Mouse (Mus musculus) brain, adult 2 months (tissue): ENCODE measurements around the gene Nrm.

Experiments
- DNase-seq: peaks from one replicate; pipeline ENCODE4 v3.0.0; 2011; ENCODE audit warnings: low read depth, low spot score

Gene Nrm

DNA sequence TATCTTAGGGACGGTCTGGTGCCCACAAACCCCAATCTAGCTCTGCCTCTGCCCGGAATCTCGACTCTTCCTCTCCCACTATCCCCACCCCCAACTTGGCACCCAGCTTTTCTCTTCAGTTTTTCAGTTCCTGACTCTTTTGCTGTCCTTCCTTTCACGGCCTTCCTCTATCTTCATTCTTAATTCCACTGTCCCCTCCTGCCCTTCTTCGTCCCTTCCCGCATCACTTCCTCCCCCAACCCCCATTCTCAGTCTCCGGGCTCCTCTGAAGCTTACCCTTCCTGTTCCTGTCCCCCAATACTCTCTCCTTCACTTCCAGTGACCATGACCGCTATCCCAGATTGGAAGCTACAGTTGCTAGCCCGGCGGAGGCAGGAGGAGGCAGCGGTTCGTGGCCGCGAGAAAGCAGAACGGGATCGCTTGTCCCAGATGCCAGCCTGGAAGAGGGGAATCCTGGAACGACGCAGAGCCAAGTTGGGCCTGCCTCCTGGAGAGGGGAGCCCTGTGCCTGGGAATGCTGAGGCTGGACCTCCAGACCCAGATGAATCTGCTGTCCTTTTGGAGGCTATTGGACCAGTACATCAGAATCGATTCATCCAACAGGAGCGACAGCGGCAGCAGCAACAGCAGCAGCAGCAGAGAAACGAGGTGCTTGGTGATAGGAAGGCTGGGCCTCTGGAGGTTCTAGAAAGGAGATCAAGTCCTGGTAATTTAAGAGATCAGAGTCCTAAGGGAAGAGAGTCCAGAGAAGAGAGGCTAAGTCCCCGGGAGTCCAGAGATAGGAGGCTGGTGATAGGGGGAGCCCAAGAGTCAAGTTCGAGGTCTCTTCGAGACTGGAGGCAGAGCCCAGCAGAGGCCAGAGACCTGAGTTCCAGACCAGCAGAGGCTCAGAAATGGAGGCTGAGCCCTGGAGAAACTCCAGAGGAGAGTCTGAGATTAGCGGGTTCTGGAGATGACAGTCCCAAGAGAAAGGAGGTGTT lies 6.1 kb downstream of the Nrm start:
- DNase-seq: peak; percentile 24

DNA sequence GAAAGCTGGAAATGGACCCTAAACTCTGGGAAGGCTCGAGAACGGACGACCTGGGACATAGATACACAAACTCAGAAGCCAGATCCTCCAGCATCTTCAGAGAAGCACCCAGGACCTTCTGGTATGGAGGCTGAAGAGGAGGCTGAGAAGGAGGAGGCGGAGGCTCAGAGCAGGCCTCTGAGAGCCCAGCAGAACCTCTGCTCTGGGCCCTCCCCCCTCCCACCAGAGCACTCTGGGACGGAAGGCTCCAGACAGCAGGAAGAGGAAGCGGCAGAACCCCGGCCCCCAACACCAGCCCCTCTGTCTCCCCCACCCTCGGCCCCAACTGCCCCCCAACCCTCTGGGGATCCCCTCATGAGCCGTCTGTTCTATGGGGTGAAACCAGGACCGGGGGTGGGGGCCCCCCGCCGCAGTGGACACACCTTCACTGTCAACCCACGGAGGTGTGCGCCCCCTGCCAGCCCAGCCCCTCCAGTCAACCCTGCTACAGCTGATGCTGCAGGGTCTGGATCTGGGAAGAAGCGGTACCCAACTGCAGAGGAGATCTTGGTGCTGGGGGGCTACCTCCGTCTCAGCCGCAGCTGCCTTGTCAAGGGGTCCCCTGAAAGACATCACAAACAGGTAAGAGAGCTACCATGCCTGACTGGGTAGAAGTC lies 7.2 kb downstream of the Nrm start:
- DNase-seq: peak; percentile 26

DNA sequence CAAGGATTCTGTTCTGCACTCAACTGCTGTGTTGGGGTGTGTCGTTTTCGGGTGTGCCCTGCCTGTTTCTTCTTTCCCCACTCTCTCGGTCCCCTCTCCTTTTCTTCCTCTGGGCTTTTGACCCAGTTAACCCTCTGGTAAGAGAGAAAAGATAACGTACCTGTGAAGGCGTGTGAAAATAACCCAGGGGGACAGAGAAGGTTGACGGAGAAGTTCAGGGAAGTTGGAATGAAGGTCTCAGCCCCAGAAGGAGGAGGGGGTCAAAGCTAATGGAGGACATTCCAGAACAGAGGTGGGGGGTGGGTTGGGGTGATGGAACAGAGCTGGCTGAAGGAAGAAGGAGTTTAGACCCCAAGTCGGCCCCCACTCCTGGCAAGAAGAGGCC lies 7.8 kb downstream of the Nrm start:
- DNase-seq: no peak

DNA sequence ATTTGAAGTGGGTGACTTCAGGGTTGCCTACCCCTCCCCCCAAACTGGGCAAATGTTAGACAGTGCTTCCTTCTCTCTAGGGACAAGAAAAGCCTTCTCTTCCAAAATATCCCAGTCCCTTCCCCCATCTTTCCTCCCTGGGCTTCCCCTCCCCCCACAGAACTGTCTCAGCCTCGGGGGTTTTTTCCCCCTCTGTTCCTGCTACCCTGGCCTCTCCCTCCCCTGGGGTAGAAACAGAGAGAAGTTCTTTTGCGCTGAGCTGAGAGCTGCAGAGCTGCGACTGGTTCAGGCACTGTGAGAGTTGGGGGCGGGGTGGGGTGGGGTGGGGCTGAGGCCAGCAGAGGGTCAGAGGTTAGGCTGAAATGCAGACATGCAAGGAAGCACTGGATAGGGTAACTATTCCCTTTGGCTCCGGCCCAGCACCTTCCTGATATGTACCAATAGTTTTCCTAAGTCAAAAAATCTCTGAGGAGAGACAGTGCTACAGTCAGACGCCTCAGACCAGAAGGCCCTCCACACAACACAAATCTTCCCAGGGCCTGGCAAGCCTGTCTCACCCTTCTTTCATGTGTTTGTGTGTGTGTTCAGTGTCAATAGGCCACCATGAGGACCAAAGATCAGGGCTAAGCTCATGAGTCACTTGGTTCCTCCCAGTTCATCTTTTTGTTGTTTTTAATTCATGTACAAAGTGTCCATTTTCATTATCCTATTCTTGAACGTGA lies 8.4 kb downstream of the Nrm start:
- no peak for DNase-seq

DNA sequence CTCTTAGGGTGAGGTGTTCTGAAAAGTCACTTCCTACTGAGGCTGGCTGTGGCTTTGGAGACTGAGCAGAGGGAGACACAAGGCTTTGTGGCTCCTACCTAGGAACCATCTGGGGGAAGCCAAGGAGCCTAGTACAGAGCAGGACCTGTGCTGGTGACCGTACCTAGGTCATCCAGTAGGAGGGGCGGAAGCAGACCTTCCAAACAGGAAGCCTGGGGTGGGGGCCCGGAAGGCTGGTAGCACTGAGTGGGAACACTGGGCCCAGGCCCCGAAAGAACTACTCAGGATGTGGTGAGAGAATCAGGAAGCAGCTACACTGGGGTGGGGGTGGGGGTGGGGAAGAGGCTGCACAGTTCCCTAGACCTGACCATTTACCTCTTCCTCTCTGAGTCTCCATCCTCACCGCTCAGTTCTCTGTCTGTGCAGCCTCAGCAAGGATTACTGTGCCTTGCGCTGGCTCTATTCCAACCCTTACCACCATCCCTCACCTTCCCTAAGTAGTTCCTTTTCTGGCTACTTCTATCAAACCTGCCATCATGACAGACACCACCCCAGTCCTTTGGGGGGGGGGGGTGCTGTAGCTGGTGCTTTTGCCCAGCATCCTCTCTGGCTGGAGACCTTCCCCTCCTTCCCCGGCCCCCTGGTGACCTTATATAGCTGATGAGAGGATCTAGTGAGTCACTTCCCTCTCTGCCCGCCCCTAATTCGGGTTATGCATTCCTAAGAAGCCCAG lies 9.2 kb downstream of the Nrm start:
- peak; percentile 51 for DNase-seq

DNA sequence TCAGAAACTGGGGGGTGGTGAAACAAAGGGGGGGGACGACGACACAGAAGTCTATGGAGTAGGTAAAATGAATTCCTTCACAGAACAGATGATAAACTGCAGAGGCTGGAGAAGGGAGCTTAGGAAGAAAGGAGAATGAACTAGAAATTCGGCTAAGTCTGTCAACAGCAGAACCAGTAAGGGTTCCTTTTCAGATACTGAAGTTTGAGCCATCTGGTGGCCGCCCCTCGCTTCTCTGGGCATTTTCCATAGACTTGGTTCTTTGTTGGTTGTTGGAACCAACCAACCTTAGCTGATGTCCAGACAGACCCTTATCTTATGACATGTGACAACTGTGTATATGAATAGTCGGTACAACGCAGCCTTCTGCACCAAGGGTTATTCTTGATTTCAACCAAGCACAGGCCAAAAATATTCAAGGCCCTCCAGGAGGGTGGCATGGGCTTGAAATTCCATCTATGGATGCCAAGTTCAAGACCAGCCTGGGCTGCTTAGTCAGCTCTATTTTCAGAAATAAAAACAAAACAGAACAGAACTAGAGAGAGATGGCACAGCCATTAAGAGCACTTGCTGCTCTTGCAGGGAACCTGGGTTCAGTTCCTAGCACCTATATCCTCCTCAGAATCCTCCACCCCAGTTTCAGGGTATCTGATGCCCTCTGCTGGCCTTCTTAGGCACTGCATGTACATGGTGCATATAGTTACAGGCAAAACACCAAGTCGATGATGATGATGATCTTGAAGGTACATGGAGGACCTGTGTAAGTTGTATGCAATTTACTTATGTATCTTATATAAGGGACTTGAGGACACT lies 10.0 kb downstream of the Nrm start:
- no peak for DNase-seq

DNA sequence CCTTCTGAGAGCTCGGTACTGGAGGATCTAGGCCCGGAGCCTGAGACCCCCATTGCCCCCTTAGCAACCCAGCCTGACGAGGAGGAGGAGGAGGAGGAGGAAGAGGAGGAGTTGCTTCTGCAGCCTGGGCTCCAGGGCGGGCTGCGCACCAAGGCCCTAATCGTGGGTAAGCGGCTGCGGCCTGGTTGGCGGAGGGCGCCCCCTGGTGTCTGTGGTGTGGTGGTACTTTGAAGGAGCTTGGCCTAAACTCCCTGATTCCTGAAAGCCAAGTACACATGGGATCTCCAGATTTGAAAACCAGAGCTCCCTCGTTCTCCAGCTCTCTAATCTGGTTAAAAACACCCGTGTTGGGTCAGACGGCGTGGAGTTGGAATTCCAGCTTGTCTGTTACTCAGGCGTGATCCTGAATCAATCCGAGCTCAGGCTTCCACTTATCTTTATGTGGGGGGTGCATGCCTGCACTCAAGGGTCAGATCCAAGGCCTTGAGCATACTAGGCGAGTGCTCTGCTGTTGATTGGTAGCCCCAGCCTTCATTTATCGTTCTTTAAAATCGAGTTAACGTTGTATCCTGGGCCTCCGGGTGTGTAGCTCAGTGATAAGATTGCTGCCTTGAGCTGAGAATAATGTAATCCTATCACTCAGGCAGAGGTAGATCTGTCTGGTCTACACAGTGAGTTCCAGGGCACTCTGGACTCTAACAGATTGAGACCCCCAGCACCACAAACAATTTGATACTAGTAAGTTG lies 12.8 kb downstream of the Nrm start:
- DNase-seq: peak; percentile 92

DNA sequence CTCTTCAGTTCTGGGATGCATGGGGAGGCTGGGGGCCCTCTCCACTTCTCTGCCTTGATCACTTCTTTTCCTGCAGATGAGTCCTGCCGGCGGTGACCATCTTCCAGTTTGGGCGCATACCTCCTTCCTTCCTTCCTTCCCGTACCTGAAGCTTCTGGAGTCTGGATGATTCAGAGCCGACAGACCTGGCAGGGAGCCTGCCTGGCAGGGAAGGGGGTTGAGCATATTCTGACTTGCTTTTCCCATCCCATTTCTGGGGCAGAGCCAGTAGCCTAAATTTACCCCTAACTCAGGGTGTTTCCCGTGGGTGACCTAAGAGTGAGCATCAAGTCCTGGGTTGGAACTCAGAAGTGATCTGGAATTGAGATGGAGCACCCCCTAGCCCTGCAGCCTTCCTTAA lies 13.6 kb downstream of the Nrm start:
- DNase-seq: peak; percentile 82

DNA sequence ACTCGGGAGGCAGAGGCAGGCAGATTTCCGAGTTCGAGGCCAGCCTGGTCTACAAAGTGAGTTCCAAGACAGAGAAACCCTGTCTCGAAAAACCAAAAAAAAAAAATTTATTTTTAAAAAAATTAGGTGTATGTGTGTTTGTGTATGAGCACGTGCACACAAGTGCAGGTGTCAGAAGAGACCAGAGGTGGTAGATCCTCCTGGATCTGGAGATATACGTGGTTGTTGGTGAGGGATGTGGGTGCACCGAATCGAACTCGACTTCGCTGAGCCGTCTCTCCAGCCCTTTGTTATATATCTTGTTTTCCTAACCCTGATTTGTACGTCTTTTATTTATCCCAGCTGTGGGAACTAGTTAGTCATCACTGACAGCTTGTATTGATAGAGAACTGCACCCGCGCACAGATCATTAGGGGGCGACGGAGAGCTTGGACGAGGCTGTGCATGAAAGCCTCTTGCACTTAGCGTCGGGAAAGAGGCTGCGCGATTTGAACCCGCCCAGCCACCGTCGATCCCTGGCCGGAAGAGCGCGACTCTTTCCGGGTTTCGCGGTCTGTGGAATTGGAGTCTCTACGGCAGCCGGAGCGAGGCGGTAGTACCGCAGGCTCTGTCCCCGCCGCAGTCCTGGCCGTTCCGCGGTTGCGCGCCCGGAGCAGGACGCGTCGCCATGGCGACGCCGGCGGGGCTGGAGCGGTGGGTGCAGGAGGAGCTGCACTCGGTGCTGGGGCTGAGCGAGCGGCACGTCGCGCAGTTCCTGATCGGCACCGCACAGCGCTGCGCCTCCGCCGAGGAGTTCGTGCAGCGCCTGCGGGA lies 18.3 kb downstream of the Nrm start, which contains the start of gene Dhx16:
TSS of gene Dhx16 (plus strand) at position 575 of the 813 bp plus-strand sequence.
- DNase-seq: peak; percentile 99

DNA sequence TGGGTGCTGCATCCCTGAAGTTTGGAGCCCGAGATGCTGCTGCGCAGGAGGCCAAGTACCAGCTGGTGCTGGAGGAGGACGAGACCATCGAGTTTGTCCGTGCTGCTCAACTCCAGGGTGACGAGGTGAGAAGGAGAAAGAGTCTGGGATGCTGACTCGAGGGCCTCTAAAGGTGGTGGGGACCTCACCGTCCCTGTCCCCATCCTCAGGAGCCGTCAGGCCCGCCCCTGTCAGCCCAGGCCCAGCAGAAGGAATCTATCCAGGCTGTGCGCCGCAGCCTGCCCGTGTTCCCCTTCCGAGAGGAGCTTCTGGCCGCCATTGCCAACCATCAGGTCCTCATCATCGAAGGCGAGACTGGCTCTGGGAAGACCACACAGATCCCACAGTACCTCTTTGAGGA lies 21.8 kb downstream of the Nrm start:
- DNase-seq: no peak

DNA sequence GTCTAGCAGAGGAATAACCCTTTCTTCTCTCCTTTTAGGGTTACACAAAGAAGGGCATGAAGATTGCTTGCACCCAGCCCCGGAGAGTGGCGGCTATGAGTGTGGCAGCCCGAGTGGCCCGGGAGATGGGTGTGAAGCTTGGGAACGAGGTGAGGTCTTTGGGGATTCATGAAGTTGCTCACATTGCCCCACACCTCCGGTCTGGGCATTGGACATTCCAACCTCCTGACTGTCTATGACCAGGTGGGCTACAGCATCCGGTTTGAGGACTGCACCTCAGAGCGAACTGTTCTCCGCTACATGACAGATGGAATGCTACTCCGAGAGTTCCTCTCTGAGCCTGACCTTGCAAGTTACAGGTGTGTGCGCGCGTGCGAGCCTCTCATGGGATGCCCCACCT lies 22.7 kb downstream of the Nrm start:
- no peak for DNase-seq

DNA sequence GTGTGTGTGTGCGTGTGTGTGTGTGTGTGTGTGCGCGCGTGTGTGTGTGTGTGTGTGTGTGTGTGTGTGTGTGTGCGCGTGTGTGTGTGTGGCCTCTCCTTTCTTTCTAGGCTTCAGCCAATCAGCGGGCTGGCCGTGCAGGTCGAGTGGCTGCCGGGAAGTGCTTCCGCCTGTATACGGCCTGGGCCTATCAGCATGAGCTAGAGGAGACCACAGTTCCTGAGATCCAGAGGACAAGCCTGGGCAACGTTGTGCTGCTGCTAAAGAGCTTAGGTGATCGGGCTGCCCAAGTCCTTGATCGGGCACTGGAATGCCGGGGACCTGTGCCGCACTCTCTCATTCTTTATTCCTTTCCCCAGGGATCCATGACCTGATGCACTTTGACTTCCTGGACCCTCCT lies 26.6 kb downstream of the Nrm start:
- no peak for DNase-seq

DNA sequence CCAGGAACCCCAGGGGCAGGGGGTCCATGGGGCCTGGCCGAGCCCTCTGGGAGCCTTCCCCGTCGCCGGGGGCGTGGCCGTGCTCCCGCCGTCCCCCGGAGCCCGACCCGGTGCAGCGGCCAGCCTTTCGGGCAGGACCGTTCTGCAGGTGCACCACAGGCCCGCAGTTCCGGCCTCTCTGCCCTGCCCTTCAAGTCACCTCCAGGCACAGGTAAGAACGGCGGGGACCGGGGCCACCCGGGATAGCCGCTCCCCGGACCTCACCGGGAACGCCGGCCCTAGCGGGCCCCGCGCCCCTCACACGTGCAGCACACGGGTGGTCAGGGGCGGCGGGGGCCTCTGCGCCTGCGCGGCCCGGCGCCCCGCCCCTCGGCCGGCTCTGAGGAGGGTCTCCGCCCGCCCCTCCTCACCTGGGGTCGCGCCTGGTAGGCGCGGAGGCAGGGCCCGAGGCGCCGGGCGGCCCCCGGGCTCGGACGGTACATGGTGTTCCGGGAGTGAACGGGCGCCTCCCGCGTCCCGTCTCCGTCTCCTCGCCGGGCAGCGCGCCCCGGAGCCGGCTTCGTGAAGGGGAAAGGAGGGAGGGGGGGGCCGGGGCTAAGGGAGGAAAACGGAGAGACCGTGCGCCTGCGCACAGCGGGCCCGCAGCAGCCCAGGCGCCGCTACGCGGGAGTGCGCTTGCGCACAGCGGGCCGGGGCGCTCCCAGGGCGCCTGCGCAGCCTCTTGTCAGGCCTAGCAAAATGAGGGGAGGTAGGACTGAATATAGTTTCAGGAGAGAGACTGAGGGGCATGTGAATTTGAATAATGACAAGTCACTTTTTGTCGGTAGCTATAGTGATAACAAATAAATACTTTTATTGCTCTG lies 35.9 kb downstream of the Nrm start, which contains the start of gene 2310061I04Rik:
TSS of gene 2310061I04Rik (minus strand) at position 651 of the 863 bp plus-strand sequence.
- DNase-seq: peak; percentile 96

DNA sequence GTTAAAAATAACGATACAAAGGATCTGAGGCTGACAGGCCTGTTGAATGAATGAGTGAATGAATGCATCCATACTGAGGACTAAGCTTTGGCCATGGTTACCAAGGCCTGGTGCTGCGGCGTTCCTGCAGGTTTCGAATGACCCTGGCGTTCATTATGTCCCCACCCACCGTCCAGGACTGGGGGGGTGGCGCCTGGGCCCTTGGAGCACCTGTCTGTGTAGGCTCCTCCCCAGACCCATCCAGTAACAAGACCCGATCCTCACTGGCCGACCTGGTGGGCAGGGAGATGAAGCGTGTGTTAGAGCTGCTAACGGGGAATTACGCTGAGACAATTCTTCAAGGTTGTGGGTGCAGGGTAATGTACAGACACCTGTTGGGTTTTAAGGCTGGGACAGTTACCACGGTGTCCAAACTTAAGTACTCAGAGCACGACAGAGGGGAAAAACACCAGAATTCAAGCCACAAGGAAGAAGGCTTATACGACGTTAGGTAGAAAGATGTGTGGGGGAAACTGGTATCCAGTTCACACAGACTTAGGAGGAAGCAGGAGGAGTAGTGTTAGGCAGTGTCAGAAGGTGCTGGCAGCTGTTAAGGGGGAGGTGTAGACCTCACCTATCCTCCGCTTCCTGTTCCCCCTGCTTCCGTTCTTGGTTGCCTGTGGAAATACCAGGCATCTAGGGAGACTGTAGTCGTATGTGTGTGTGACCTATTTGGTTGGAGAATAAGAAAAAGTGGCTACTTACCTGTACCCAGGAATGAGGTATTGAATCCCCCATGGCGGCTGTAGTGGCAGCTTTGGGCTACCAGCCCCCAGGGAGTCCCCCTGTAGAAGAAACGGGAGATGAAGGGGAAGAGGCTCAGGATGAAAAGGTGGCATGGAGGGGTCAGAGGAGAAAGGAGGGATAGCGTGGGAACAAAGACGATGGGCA lies 36.8 kb downstream of the Nrm start:
- DNase-seq: peak; percentile 49

DNA sequence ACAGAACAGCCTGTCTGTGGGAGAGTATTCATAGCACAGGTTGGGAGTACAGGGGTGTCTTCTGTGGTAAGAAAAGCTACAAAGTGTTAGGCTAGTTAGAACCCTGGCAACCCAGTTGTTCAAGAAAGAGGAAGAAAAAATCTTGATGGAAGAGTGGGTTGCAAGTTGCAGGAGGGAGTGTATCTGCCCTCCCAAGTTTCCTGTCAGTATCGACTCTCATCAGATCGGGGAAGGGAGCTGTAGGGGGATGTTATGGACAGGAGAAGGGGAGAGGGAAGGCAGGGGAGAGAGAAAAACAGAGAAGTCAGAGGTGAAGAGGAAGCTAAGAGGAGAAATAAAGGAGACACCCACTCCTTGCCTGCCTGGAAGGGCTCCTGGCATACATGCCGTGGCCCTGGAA lies 39.5 kb downstream of the Nrm start:
- peak; percentile 35 for DNase-seq

DNA sequence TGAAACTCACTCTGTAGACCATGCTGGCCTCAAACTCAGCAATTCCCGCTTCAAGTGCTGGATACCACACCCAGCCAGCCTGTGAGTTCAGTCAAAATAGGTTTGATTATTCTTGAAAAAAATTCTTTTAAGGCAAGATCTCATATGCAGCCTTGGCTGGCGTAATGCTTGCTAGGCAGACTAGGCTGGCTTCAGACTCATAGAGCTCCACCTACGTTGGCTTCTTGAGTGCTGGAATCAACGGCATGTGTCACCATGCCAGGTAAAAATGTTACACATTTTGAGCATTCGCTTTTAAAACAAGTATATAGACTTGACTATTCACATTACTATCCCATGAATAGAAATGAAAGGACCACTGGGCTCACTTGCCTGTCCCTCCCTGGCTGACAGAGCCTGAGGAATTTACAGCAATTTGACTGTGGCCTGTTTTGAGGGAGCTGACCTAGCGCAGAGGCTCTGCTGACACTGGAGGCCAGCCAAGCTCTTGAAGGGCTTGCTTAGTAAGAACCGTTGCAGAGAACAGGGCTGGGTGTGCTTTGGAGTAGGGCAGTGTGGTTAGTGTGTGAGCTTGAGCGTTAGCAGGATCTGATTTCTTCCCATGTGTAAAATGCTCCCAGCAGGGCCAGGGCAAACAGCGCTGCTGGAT lies 42.3 kb downstream of the Nrm start:
- DNase-seq: peak; percentile 53
